Comparison of ENCODE assay signal across 18 mouse cellular contexts in the genomic region with DNA sequence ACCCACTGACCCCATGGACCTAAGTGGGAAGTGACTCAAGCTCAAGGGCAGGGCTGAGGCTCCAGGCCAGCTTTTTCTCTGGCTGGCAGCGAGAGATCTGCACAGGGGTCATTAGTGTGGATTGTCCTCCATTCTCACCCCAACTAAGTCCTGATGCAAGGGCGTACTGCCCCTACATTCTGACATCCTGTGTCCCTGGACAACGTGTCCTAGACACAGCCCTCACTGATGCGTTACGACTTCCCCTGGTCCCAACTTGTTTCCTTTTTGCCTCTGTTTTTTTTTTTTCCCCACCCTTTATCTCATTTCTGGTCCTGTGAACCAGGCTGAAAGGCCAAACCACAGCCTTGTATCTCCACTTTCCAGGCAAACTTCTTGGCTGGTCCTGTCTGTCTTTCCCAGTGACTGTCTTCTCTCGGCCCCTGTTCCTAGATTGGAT. TPM values are rescaled to one million over a fixed set of nuclear protein-coding genes. Genes with fewer than 3 reads are reported as not detected.
A peak's percentile ranks its signal among the peaks of the same experiment; 100 is the strongest.
DNase-seq lines count a peak whose midpoint lies in the region; ATAC-seq lines count a peak whose summit lies in the region.
"Had no signal": no experiment of that assay in that cellular context is flagged by ENCODE, and none has a peak within 500 bp of the region (broad histone marks: within the 10 kb centered on the region; RNA-seq: fewer than 3 reads in every experiment).

No protein-coding gene starts in this region.

- H3K4me2 ChIP-seq in hindbrain, embryonic 11.5 days (replicated peaks; ENCODE audit: low read depth, low read length): no peak overlapping the region
- H3K4me2 ChIP-seq: embryonic facial prominence, embryonic 13.5 days; forebrain, embryonic 12.5 days; kidney, embryonic 15.5 days; lung, embryonic 14.5 days; midbrain, embryonic 15.5 days; neural tube, embryonic 13.5 days had no signal

- no peak for DNase-seq in hindbrain, embryonic 10.5 days (ENCODE audit: low spot score)
- no peak for DNase-seq in hindbrain, embryonic 11.5 days (ENCODE audit: low spot score)
- DNase-seq in adrenal gland, postnatal 14 days: peak; percentile 74
- no peak for DNase-seq in left cerebral cortex, postnatal 10 days (ENCODE audit: extremely low spot score in 1 of 2, low spot score in 2 of 2)
- DNase-seq in ovary, postnatal 10 days (ENCODE audit: low spot score): no peak
- DNase-seq: cerebellum, postnatal 36 days; layer of hippocampus, postnatal 36 days; lung, embryonic 14.5 days had no signal

- no peaks in the 10 kb centered on the region for H3K27me3 ChIP-seq in hindbrain, embryonic 10.5 days (ENCODE audit: insufficient read depth, poor library complexity, severe bottlenecking)
- H3K27me3 ChIP-seq in hindbrain, embryonic 11.5 days (ENCODE audit: control insufficient read depth, insufficient read depth, low read length): no peaks in the 10 kb centered on the region
- no peaks in the 10 kb centered on the region for H3K27me3 ChIP-seq in megakaryocyte, embryonic 14.5 days (replicated peaks)
- H3K27me3 ChIP-seq: CH12.LX; embryonic facial prominence, embryonic 13.5 days; forebrain, embryonic 12.5 days; kidney, embryonic 15.5 days; midbrain, embryonic 15.5 days; neural tube, embryonic 13.5 days had no signal

- H3K27ac ChIP-seq in hindbrain, embryonic 10.5 days: peak overlapping the region; percentile 77; the same call in 1 of the 2 replicates
- H3K27ac ChIP-seq in hindbrain, embryonic 11.5 days (ENCODE audit: low read depth, low read length): no peak overlapping the region
- H3K27ac ChIP-seq: forebrain, embryonic 12.5 days; kidney, embryonic 15.5 days; midbrain, embryonic 15.5 days; neural tube, embryonic 13.5 days; stomach, postnatal 0 days had no signal

- no peak overlapping the region for H3K4me3 ChIP-seq in hindbrain, embryonic 10.5 days
- H3K4me3 ChIP-seq in hindbrain, embryonic 11.5 days (ENCODE audit: low read depth, low read length): no peak overlapping the region
- H3K4me3 ChIP-seq in megakaryocyte, embryonic 14.5 days (replicated peaks): peak overlapping the region; percentile 87
- H3K4me3 ChIP-seq: embryonic facial prominence, embryonic 13.5 days; forebrain, embryonic 12.5 days; kidney, embryonic 15.5 days; midbrain, embryonic 15.5 days; neural tube, embryonic 13.5 days had no signal

- no peaks in the 10 kb centered on the region for H3K9me3 ChIP-seq in hindbrain, embryonic 10.5 days
- no peaks in the 10 kb centered on the region for H3K9me3 ChIP-seq in hindbrain, embryonic 11.5 days (ENCODE audit: control insufficient read depth, low read length)
- H3K9me3 ChIP-seq in megakaryocyte, embryonic 14.5 days: no peaks in the 10 kb centered on the region
- H3K9me3 ChIP-seq: embryonic facial prominence, embryonic 13.5 days; forebrain, embryonic 12.5 days; kidney, embryonic 15.5 days; midbrain, embryonic 15.5 days; neural tube, embryonic 13.5 days had no signal

- intact Hi-C loops in left cerebral cortex, postnatal 10 days (cut with DNase I): no loop called here

- 66% methylated on average over 6 of the region's 6 CpGs for WGBS in hindbrain, embryonic 10.5 days
- WGBS in hindbrain, embryonic 11.5 days: 63% methylated on average over 6 of the region's 6 CpGs

- no peak for ATAC-seq in hindbrain, embryonic 11.5 days (ENCODE audit: low FRiP score)
- no peak for ATAC-seq in megakaryocyte, adult 5-6 weeks (ENCODE audit: poor library complexity, severe bottlenecking)
- ATAC-seq in megakaryocyte-erythroid progenitor cell, adult 5-6 weeks (replicated peaks; ENCODE audit: low FRiP score, low TSS enrichment, poor library complexity, severe bottlenecking): peak; percentile 44
- ATAC-seq: midbrain, embryonic 15.5 days had no signal

- no peak overlapping the region for H3K9ac ChIP-seq in hindbrain, embryonic 11.5 days (ENCODE audit: low read depth, low read length)
- H3K9ac ChIP-seq: embryonic facial prominence, embryonic 13.5 days; forebrain, embryonic 12.5 days; kidney, embryonic 15.5 days; lung, embryonic 14.5 days; midbrain, embryonic 15.5 days; neural tube, embryonic 13.5 days had no signal

- no peaks in the 10 kb centered on the region for H3K36me3 ChIP-seq in hindbrain, embryonic 10.5 days
- no peaks in the 10 kb centered on the region for H3K36me3 ChIP-seq in hindbrain, embryonic 11.5 days (ENCODE audit: control insufficient read depth, insufficient read depth, low read length)
- peaks cover 99% of the 10 kb centered on the region for H3K36me3 ChIP-seq in megakaryocyte, embryonic 14.5 days (replicated peaks; ENCODE audit: low read length)
- H3K36me3 ChIP-seq: embryonic facial prominence, embryonic 13.5 days; forebrain, embryonic 12.5 days; kidney, embryonic 15.5 days; midbrain, embryonic 15.5 days; neural tube, embryonic 13.5 days had no signal

- H3K4me1 ChIP-seq in hindbrain, embryonic 10.5 days (replicated peaks): peaks cover 44% of the 10 kb centered on the region
- peaks cover 2% of the 10 kb centered on the region; the same call in 1 of the 2 replicates for H3K4me1 ChIP-seq in hindbrain, embryonic 11.5 days (replicated peaks; ENCODE audit: control insufficient read depth, insufficient read depth, low read length)
- H3K4me1 ChIP-seq in megakaryocyte, embryonic 14.5 days: peaks cover 100% of the 10 kb centered on the region
- H3K4me1 ChIP-seq: midbrain, embryonic 15.5 days had no signal

RNA-seq across cellular contexts. Expression of gene Itgb3, which starts 10.9 kb away (rescaled TPM):
- polyA plus RNA-seq in hindbrain, embryonic 10.5 days (2016; fragmentation: Nextera tagmentation; extraction: Ambion mirVana): 3.5 and 3.6 TPM in 2 replicates
- 1.3 and 1.4 TPM in 2 replicates for polyA plus RNA-seq in hindbrain, embryonic 11.5 days (2014; fragmentation: Nextera tagmentation; extraction: Ambion mirVana)
- polyA plus RNA-seq in megakaryocyte, embryonic 14.5 days (2012; ENCODE audit: insufficient read depth, low replicate concordance): 123 and 181 TPM in 2 replicates
- 7.1 and 8.6 TPM in 2 replicates for total RNA-seq in megakaryocyte, adult 5-6 weeks (2015)
- 20.6 and 23.8 TPM in 2 replicates for total RNA-seq in megakaryocyte, adult 5-6 weeks (2017)
- total RNA-seq in adrenal gland, postnatal 14 days (2021): 12.5 and 13.8 TPM in 2 replicates
- 0.52 and 0.94 TPM in 2 replicates for total RNA-seq in megakaryocyte-erythroid progenitor cell, adult 5-6 weeks (2014; fragmentation: Nextera tagmentation)
- 2.6 and 3.6 TPM in 2 replicates for total RNA-seq in megakaryocyte-erythroid progenitor cell, adult 5-6 weeks (2017)
- total RNA-seq in left cerebral cortex, postnatal 10 days (2021): 1 to 10 TPM; 5.5 to 6.7 TPM
